Mouse (Mus musculus): ENCODE measurements around the gene Narf. TPM values are rescaled to one million over a fixed set of nuclear protein-coding genes. Genes with fewer than 3 reads are reported as not detected.
A peak's percentile ranks its signal among the peaks of the same experiment; 100 is the strongest.

Gene Narf
- total RNA-seq, 2 experiments from 2014 or later, result 48.1 to 62.7 TPM

DNA sequence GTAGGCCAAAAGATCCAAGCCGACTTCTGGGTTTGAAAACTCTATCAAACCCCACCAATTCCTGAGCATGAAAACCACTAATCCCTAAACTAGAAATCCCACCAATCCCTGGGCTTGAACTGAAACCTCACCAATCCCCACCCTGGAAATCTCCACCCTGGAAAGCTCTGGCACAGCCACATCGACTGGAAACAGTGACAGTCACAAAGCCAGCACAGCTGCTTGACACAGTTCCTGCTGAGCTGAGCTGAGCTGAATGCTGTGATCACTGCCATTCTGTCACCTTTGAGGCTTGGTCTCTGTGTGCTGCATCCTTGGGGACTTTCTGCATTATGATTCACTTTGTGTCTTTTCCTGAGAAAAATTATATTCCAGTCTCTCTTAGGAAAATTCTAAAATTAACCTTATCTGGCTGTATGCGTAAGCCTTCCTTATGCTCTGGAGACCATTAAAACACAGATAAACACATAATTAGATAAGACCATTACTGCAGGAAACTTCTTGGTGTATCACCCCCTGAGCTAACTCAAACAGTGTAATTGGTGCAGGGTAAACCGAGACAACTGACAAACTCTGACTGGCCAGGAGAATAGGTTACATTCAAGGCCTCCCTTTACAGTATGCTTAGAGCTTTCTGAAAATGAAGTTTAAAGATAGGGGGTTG is 5.3 kb upstream of the Narf start:
- intact Hi-C loops (cut with DNase I), result no loop called here
- DNase-seq (ENCODE audit: low spot score in 2 of 2), result peak in 1 of 2 experiments; percentile 25

GRCm38 (mm10) chr11:121232706-121233105 is 4.3 kb upstream of the Narf start:
- intact Hi-C loops (cut with DNase I), result no loop called here
- DNase-seq (ENCODE audit: low spot score in 2 of 2), result no peak

DNA sequence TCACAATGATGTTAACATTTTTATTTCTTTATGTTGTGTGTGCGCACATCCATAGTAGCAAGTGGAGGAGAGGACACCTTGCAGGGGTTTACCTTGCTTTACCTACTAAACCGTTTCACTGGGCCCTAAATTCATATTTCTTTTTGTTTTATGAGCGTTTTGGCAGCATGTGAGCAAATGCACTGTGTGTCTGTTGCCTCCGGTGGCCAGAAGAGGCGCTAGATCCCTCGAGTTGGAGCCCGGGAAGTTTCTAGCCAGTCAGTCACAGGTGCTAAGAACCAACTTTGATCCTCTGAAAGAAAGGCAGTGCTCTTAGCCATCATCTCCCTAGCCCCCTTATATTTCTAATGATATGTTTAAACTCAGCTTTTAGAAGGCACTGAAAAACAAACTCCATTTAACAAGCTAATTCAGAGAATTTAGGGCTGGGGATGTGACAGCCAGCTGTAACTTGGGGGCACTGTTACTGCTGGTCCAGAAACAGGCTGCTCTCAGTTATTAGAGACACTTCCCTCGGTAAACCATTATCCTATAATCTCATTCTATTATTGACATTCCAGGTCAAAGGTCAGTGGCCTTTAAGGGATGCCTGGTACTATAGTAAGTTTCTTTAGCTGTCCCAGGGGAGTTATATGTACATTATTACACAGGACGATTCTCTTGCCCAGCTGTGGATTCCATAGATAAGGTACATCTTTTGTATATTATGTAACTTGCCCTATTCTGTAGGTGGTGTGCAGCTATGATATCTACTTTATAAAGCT is 1.4 kb upstream of the Narf start:
- intact Hi-C loops (cut with DNase I), result no loop called here
- DNase-seq (ENCODE audit: low spot score in 2 of 2), result no peak

DNA sequence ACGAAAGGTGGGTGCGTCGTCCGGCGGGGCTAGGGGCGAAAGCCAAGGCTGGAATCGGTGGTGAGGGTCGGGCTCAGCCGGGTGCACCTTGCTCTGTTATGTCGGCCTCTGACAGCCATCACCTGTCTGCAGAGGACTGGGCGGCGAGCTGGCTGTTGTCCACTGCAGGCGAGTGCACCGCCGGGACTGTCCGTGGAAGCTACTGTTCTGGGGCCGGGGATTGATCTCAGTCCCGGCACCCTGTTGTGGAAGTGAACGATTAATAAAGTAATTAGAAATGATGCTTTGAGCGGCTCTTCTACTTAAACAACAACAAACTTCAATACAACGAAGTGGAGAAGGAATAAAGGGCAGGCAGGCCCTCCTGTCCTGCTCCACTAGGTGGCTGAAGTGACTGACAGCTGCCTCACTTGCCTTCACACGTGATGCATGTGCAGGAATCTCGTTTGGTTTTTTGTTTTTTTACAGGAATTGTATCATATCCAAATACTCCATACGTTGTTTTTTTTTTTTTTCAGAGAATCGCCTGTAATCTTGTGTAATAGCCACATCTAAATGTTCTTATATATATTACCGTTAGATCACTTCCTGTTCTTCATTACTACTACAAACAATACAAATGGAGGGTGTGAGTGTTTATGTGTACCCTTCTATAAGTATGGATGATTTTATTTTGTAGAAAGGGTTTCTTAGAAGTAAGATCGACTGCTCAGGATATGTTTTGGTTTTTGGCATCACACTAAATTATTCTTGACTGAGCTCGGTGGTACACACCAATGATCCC is 484 bp downstream of the Narf start:
- no peak for DNase-seq (ENCODE audit: low spot score in 2 of 2)
- intact Hi-C loops (cut with DNase I), result no loop called here

- intact Hi-C loops (cut with DNase I), result no loop called here
- no peak for DNase-seq (ENCODE audit: low spot score in 2 of 2)
Measured at GRCm38 (mm10) chr11:121239669-121240068, 2.6 kb downstream of the Narf start.

- intact Hi-C loops (cut with DNase I), result no loop called here
- DNase-seq (ENCODE audit: low spot score in 2 of 2), result no peak
Measured at GRCm38 (mm10) chr11:121250196-121250595, 13.1 kb downstream of the Narf start.

DNA sequence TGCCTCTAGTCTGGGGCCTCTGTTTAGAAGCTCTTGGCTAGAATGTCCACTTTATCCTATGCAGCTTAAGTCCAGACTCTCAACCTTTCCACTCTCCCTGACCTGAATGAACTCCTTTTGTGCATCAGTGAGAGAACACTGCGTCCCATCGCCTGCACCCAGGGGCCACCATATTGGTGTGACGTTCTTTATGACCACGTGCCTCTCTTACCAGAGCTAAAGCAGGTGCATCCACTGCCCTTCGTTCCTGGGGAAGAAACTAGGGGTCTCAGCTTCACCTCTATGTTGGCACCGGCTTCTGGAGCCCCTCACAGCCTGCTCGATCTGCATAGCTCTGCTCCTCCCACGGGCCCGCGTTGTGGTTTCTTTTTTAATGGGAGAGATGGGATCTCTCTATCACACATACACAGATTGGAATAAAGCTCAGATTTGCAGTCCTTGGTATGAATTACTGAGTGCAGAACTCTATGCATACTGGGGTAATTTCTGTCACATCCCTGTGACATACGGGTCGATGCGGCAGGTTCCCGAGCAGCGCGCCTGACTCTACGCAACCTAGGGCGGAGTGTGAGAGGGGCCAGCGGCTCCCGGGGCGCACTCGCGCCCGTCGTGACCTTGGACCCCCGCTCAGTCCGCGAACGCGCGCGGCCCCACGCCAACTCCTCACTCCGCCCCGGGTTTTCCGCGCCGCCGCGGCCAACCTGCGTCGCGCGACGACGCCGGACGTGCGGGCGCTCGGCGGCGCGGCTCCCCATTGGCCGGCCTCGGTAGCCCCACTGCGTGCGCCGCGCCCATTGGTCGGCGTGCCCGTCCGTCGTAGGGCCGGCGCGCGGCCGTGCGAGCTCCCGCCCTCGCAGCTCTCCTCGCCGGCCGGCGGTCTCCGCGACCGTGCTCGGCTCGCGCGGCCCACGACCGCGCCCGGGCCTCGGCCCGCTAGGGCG is 22.4 kb downstream of the Narf start, which contains the start of gene Foxk2:
Gene Foxk2 (plus strand): TSS at position 831 of the 941 bp plus-strand sequence.
- intact Hi-C loops (cut with DNase I), result loop anchor here (5.0 kb wide), 1 partner anchor 93 kb away; the partner anchor contains the start of gene Wdr45b
- DNase-seq (ENCODE audit: low spot score in 2 of 2), result peak; percentile 88 to 93

GRCm38 (mm10) chr11:121260211-121260906 is 23.3 kb downstream of the Narf start:
- intact Hi-C loops (cut with DNase I), result no loop called here
- DNase-seq (ENCODE audit: low spot score in 2 of 2), result peak; percentile 38 to 44

DNA sequence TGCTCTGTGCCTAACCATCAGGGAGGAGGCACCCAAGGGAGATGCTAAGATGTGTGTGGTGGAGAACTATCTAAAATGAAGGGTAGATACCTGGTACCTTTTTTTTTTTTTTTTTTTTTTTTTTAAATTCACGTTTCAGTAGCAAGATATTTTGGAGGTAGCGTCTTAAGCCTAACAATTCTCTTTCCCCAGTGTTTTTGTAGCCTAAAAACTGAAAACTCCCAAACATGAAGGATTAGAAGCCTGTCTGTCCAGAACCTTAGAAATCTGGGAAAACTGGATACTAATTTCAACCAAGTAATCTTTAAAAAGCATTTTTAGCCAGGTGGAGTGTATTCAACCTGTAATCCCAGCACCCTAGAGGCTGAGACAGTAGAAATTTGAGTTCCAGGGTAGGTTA is 24.0 kb downstream of the Narf start:
- intact Hi-C loops (cut with DNase I), result no loop called here
- no peak for DNase-seq (ENCODE audit: low spot score in 2 of 2)

GRCm38 (mm10) chr11:121277516-121277915 is 40.5 kb downstream of the Narf start:
- intact Hi-C loops (cut with DNase I), result no loop called here
- DNase-seq (ENCODE audit: low spot score in 2 of 2), result no peak

DNA sequence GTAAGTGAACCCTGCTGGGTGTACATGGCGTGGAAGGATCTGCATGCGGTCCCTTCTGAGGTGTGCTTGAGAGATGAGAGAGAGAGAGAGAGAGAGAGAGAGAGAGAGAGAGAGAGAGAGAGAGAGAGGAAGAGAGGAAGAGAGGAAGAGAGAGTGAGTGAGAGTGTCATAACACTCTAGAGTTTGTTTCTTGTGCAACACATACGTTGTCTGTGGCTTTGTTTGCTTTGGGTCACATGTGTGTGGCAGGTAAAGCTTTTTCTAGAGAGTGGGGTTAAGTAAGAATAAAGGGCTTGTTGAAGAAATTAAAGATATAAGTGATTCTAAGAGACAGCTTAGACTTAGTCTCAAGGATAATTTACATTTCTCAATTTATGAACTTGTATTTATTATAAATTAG is 41.0 kb downstream of the Narf start:
- intact Hi-C loops (cut with DNase I), result no loop called here
- no peak for DNase-seq (ENCODE audit: low spot score in 2 of 2)

DNA sequence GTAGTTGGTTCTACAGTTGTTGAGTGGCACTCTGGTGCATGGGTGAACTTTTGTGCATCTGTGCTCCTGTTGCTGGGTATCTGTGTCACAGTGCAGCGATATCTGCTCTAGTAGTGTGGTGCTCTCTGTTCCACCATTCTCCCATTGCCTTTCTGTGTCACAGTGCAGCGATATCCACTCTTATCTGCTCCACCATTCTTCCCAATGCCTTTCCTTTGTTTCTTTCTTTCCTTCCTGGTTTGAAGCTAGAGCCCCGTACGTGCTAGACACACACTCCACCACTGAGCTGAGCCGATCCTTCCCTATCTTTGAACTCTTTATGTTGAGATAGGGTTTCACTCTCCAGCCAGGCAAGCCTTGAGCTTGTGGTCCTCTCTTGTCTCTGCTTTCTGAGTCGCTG is 45.9 kb downstream of the Narf start:
- no peak for DNase-seq (ENCODE audit: low spot score in 2 of 2)
- intact Hi-C loops (cut with DNase I), result no loop called here

- intact Hi-C loops (cut with DNase I), result no loop called here
Measured at GRCm38 (mm10) chr11:121289859-121290258, 52.8 kb downstream of the Narf start.

GRCm38 (mm10) chr11:121294771-121295170 is 57.7 kb downstream of the Narf start:
- intact Hi-C loops (cut with DNase I), result no loop called here
- no peak for DNase-seq (ENCODE audit: low spot score in 2 of 2)

More at GRCm38 (mm10) chr11:121289859-121290258, 52.8 kb downstream of the Narf start:
- DNase-seq (ENCODE audit: low spot score in 2 of 2), result no peak

- no peak for DNase-seq (ENCODE audit: low spot score in 2 of 2)
- intact Hi-C loops (cut with DNase I), result no loop called here
Measured at GRCm38 (mm10) chr11:121298493-121298892, 61.4 kb downstream of the Narf start.

DNA sequence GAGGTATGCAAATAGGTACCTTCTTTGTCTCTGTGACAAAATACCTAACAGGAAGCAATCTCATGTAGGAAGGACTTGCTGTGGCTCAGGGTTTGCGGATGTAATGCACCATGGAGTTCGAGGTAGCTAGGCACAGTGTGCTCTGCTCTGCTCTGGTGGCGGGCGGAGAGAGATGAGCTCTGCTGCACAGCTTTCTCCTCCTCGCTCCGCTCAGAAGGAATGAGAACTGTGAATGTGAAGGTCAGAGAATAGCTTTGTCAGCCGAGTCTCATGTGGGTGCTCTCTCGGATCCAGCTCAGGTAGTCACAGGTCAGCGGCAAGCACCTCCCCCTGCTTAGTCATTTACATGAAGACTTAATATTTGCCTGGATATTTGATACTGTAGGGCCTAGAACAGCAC is 63.2 kb downstream of the Narf start:
- DNase-seq (ENCODE audit: low spot score in 2 of 2), result no peak
- intact Hi-C loops (cut with DNase I), result no loop called here

DNA sequence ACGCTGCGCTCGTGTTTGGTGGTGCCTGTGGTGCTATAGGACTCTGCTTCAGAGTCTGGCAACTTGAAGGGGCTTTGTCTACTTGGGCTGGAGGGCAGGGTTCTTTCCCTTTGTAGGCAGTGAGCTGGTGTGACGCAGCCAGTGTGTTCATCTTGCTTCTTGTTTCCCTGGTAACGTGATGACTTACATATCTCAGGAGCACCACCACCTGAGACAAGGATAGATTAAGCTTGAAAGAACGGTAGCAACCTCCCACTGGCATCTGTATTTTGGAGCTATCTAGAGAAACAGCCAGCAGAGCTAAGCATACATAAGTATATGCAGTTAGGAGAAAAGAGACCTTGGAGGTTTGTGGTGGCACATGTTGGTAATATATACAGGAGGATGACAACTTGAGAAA is 68.3 kb downstream of the Narf start:
- peak; percentile 51 to 59 for DNase-seq (ENCODE audit: low spot score in 2 of 2)
- intact Hi-C loops (cut with DNase I), result no loop called here
